Mouse (Mus musculus) liver, postnatal 0 days (tissue): Measurements from ENCODE around the gene Col23a1.

Source experiments
- CTCF ChIP-seq: sonication (generic); IDR thresholded peaks from 2 replicates; pipeline ENCODE4 v1.5.1; 2016; ENCODE audit warnings: antibody characterized with exemption, low read depth
- EP300 ChIP-seq: IDR thresholded peaks from 2 replicates; pipeline ENCODE4 v1.6.1; 2016; ENCODE audit warnings: antibody characterized with exemption, low read depth, mild to moderate bottlenecking

- TF ChIP-seq CTCF (no peak), EP300 (no peak)
Observed at GRCm38 (mm10) chr11:51618894-51619408, 329.2 kb downstream of the Col23a1 start.
